In the genomic region with DNA sequence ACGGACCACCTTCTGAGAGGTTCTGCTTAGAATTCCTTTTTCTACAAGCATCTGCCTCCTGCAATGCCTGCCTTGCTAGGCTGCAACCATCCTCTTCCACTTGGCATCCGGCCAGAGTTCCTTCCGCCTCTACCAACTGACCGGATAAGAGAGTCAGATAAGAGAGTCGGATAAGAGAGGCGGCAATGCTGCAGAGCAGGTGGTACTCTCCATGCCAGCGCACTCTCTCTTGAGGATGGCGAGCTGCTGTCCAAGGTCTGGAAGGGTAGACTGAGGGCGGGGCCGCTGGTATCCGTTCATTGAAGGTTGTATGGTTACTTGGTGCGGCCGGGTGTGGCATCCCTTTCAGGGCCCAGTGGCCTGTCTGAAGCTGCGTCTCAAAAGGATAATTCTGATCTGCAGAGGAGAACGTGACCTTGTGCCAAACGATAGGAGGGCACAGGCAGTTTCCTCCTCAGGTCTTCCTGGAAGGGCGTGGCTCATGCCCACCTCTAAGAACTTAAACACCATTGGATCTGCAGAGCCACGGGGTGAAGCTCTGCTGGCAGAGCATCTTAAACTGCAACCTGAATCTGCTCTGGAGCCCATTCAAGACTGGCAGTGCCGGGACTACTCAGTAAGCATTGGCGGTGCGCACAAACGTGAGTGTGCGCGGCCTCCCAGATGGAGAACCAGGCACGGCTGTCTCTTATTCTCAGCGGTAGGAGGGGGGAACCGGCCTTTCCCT, we compare ENCODE assay signal across 10 mouse cellular contexts. TPM values are rescaled to one million over a fixed set of nuclear protein-coding genes. Genes with fewer than 3 reads are reported as not detected.
DNase-seq lines count a peak whose midpoint lies in the region; ATAC-seq and TF ChIP-seq lines count a peak whose summit lies in the region.
"Had no signal": no experiment of that assay in that cellular context is flagged by ENCODE, and none has a peak within 500 bp of the region (broad histone marks: within the 10 kb centered on the region; RNA-seq: fewer than 3 reads in every experiment).

No protein-coding gene starts in this region.

- no peak overlapping the region for H3K9ac ChIP-seq in lung, postnatal 0 days (replicated peaks; ENCODE audit: low read depth)
- no peak overlapping the region for H3K9ac ChIP-seq in heart, embryonic 16.5 days (ENCODE audit: low read length)
- H3K9ac ChIP-seq: limb, embryonic 12.5 days had no signal

- peak; percentile 50 for DNase-seq in cerebellum, adult 11 months
- no peak for DNase-seq in cerebellum, adult 8-10 months
- no peak for DNase-seq in lung, postnatal 0 days (ENCODE audit: low spot score)
- DNase-seq in lung, adult 2 months: no peak
- DNase-seq in skeletal muscle tissue, adult 2 months (ENCODE audit: low read depth, low spot score): peak; percentile 81
- no peak for DNase-seq in layer of hippocampus, adult 2 months (ENCODE audit: low spot score in 2 of 2)
- DNase-seq in embryo, embryonic 11 days: no peak
- DNase-seq: thymus, postnatal 4 days had no signal

- no peak overlapping the region for H3K27ac ChIP-seq in lung, postnatal 0 days (ENCODE audit: low read length)
- no peak overlapping the region for H3K27ac ChIP-seq in heart, embryonic 16.5 days (ENCODE audit: low read length)
- no peak overlapping the region; the same call in 1 of the 2 replicates for H3K27ac ChIP-seq in layer of hippocampus, adult 2 months
- H3K27ac ChIP-seq: limb, embryonic 12.5 days had no signal

- H3K4me2 ChIP-seq in lung, postnatal 0 days (replicated peaks; ENCODE audit: low read depth, low read length): no peak overlapping the region
- peak overlapping the region; percentile 29; the same call in 1 of the 2 replicates for H3K4me2 ChIP-seq in heart, embryonic 16.5 days (ENCODE audit: low read depth, low read length)
- H3K4me2 ChIP-seq: limb, embryonic 12.5 days had no signal

- no peaks in the 10 kb centered on the region for H3K36me3 ChIP-seq in lung, postnatal 0 days (ENCODE audit: insufficient read depth, low read length)
- no peaks in the 10 kb centered on the region for H3K36me3 ChIP-seq in heart, embryonic 16.5 days (ENCODE audit: control insufficient read depth, insufficient read depth)
- H3K36me3 ChIP-seq: limb, embryonic 12.5 days had no signal

- TF ChIP-seq CTCF in lung, postnatal 0 days (IDR thresholded peaks at IDR 0.05): no peak
- no peak for TF ChIP-seq CTCF in lung, adult 2 months (IDR thresholded peaks at IDR 0.05; ENCODE audit: insufficient read depth, low read length)
- no peak for TF ChIP-seq CTCF in layer of hippocampus, adult 2 months (conservative IDR thresholded peaks at IDR 0.05)

- no peak for TF ChIP-seq POLR2A in lung, adult 2 months (IDR thresholded peaks at IDR 0.05; ENCODE audit: borderline replicate concordance, extremely low read depth, low read depth, low read length)

- TF ChIP-seq EP300 in lung, postnatal 0 days (IDR thresholded peaks at IDR 0.05): no peak

- WGBS in lung, postnatal 0 days: 37% methylated on average over 27 of the region's 27 CpGs
- WGBS in lung, adult 2 months: 32% methylated on average over 27 of the region's 27 CpGs
- WGBS in heart, embryonic 16.5 days: 30% methylated on average over 27 of the region's 27 CpGs

- no peaks in the 10 kb centered on the region; the same call in 1 of the 2 replicates for H3K4me1 ChIP-seq in lung, postnatal 0 days (ENCODE audit: insufficient read depth, low read depth, low read length)
- peaks cover 4% of the 10 kb centered on the region; the same call in 1 of the 2 replicates for H3K4me1 ChIP-seq in lung, adult 2 months (ENCODE audit: control insufficient read depth, insufficient read depth, low read length)
- peaks cover 9% of the 10 kb centered on the region for H3K4me1 ChIP-seq in heart, embryonic 16.5 days (ENCODE audit: control insufficient read depth, insufficient read depth, low read length)
- H3K4me1 ChIP-seq: limb, embryonic 12.5 days had no signal

- H3K27me3 ChIP-seq in lung, postnatal 0 days (replicated peaks; ENCODE audit: insufficient read depth, low read length): 0 out of 2 replicates have a peak, but pooled peaks cover 3% of the 10 kb centered on the region
- H3K27me3 ChIP-seq in heart, embryonic 16.5 days (ENCODE audit: control insufficient read depth, insufficient read depth, low read length): 0 out of 2 replicates have a peak, but pooled peaks cover 6% of the 10 kb centered on the region

- peak; percentile 37; the same call in 1 of the 2 replicates for ATAC-seq in lung, postnatal 0 days
- ATAC-seq in heart, embryonic 16.5 days (replicated peaks; ENCODE audit: extremely low read depth, insufficient read depth, low FRiP score): no peak

- H3K4me3 ChIP-seq in lung, postnatal 0 days (ENCODE audit: low read depth, low read length): no peak overlapping the region
- no peak overlapping the region for H3K4me3 ChIP-seq in lung, adult 2 months (replicated peaks; ENCODE audit: extremely low read depth, low read depth, low read length)
- H3K4me3 ChIP-seq in heart, embryonic 16.5 days (ENCODE audit: low read length): no peak overlapping the region
- H3K4me3 ChIP-seq in layer of hippocampus, adult 2 months: no peak overlapping the region
- H3K4me3 ChIP-seq: limb, embryonic 12.5 days had no signal

- H3K9me3 ChIP-seq in lung, postnatal 0 days (ENCODE audit: low read length): no peaks in the 10 kb centered on the region
- H3K9me3 ChIP-seq in heart, embryonic 16.5 days (replicated peaks; ENCODE audit: control insufficient read depth, low read length): no peaks in the 10 kb centered on the region
- H3K9me3 ChIP-seq: limb, embryonic 12.5 days had no signal

RNA-seq across cellular contexts. Expression of gene Fitm2, which starts 13.7 kb away (rescaled TPM):
- polyA plus RNA-seq in lung, postnatal 0 days (2015; fragmentation: Nextera tagmentation; extraction: Ambion mirVana): 18.6 and 22.5 TPM in 2 replicates
- 20.4 and 24.1 TPM in 2 replicates for polyA plus RNA-seq in lung, adult 2 months (2012; rRNA removed)
- 14.7 and 15.3 TPM in 2 replicates for polyA plus RNA-seq in heart, embryonic 16.5 days (2015; fragmentation: Nextera tagmentation; extraction: Ambion mirVana)
- 10 to 100 TPM; 19.0 to 20.0 TPM for total RNA-seq in layer of hippocampus, adult 2 months (2021)

RNA-seq across cellular contexts. Expression of gene Gdap1l1, which starts 20.4 kb away (rescaled TPM):
- 0.37 and 0.43 TPM in 2 replicates for polyA plus RNA-seq in lung, postnatal 0 days (2015; fragmentation: Nextera tagmentation; extraction: Ambion mirVana)
- 0.19 and 0.22 TPM in 2 replicates for polyA plus RNA-seq in lung, adult 2 months (2012; rRNA removed)
- polyA plus RNA-seq in heart, embryonic 16.5 days (2015; fragmentation: Nextera tagmentation; extraction: Ambion mirVana): 0.18 and 0.36 TPM in 2 replicates
- 10 to 100 TPM; 61.5 to 70.7 TPM for total RNA-seq in layer of hippocampus, adult 2 months (2021)

RNA-seq across cellular contexts. Expression of gene R3hdml, which starts 33.4 kb away (rescaled TPM):
- polyA plus RNA-seq in lung, postnatal 0 days (2015; fragmentation: Nextera tagmentation; extraction: Ambion mirVana): 0.18 TPM in 1 of 2 replicates, not detected in the other
- not detected in 2 replicates for polyA plus RNA-seq in lung, adult 2 months (2012; rRNA removed)
- not detected in 2 replicates for polyA plus RNA-seq in heart, embryonic 16.5 days (2015; fragmentation: Nextera tagmentation; extraction: Ambion mirVana)
- not detected for total RNA-seq in layer of hippocampus, adult 2 months (2021)
- polyA plus RNA-seq: limb, embryonic 12.5 days had no signal

RNA-seq across cellular contexts. Expression of gene Oser1, which starts 34.2 kb away (rescaled TPM):
- 73.8 and 74.6 TPM in 2 replicates for polyA plus RNA-seq in lung, postnatal 0 days (2015; fragmentation: Nextera tagmentation; extraction: Ambion mirVana)
- polyA plus RNA-seq in lung, adult 2 months (2012; rRNA removed): 9.2 and 17.2 TPM in 2 replicates
- polyA plus RNA-seq in heart, embryonic 16.5 days (2015; fragmentation: Nextera tagmentation; extraction: Ambion mirVana): 57.1 and 63.8 TPM in 2 replicates
- 10 to 100 TPM; 17.1 to 17.2 TPM for total RNA-seq in layer of hippocampus, adult 2 months (2021)

RNA-seq across cellular contexts. Expression of gene Hnf4a, which starts 47.9 kb away (rescaled TPM):
- polyA plus RNA-seq in lung, postnatal 0 days (2015; fragmentation: Nextera tagmentation; extraction: Ambion mirVana): 0.23 TPM in 1 of 2 replicates, not detected in the other
- polyA plus RNA-seq in lung, adult 2 months (2012; rRNA removed): 0.67 and 2.3 TPM in 2 replicates
- polyA plus RNA-seq in heart, embryonic 16.5 days (2015; fragmentation: Nextera tagmentation; extraction: Ambion mirVana): 0.16 and 0.77 TPM in 2 replicates
- total RNA-seq in layer of hippocampus, adult 2 months (2021): not detected
- polyA plus RNA-seq: limb, embryonic 12.5 days had no signal

Comparison
In these comparisons a context has a peak if more than half of its experiments do, and no peak if none do; other contexts are left out.
1. DNase-seq: peak in cerebellum, adult 11 months (single experiment) and skeletal muscle tissue, adult 2 months (single experiment); none in cerebellum, adult 8-10 months (single experiment), lung, postnatal 0 days (single experiment), lung, adult 2 months (single experiment), layer of hippocampus, adult 2 months (0 of 2) and embryo, embryonic 11 days (single experiment).